Mouse (Mus musculus): ENCODE measurements around the gene Fitm1.

GRCm38 (mm10) chr14:55578668-55579269 is 3.4 kb downstream of the Fitm1 start:
- peak; percentile 23; the same call in 1 of the 2 replicates for TF ChIP-seq CTCF (IDR thresholded peaks at IDR 0.05)
- no peak for TF ChIP-seq EP300 (IDR thresholded peaks at IDR 0.05)
